Mouse (Mus musculus): Measurements from ENCODE around the gene Rpp25l. TPM values are rescaled to one million over a fixed set of nuclear protein-coding genes. Genes with fewer than 3 reads are reported as not detected.

The Rpp25l gene
- total and polyA plus RNA-seq, 3 experiments, result 52.0 to 63.5 TPM; not detected in 1

DNA sequence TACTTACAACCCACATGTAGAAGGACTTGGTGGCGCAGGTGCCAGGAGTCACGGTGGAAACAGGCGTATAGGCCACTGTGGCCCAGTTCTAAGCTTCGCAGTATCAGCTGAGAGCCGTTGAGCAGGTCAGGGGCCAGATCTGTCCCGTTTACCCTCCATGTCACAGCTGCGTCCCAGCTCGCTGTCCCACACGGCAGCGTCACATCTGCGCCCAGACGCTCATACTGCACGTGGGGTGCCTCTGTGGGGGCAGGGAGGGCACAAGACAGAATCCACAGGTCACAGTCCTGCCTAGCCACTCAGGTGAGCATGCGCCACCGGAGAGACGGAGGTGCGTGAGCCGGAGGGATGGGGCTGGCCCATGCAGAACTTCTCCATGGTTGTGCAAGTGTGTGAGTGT lies 42.5 kb downstream of the Rpp25l start:
- H3K4me3 ChIP-seq (ENCODE audit: control insufficient read depth in 1 of 2, insufficient read depth in 1 of 2, low read depth in 2 of 2, low read length in 2 of 2), result no peak overlapping the region

DNA sequence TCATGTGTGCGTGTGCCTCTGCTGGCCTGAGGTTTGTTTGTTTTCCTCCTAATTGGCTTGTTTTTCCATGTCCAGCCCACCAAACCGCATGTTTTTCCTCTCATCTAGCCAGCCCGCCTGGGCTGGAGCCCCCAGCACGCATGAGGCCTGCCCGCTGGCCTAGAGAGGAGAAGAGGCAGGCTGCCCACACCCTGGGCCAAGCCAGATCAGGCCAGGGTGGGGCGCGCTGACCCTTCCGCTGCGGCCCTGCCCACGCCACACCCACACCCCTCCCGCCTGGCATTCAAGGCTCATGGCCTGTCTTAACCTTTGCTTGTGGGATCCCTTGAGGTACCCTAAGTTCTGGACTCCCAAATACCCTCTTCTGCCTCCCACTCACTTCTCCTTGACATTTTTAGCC lies 46.7 kb downstream of the Rpp25l start:
- no peaks in the 10 kb centered on the region; a peak in 1 of 4 replicates for H3K27me3 ChIP-seq (ENCODE audit: control insufficient read depth in 1 of 2, insufficient read depth in 2 of 2, low read length in 2 of 2)
- H3K9ac ChIP-seq (ENCODE audit: control insufficient read depth, low read depth, low read length, poor library complexity, severe bottlenecking), result no peak overlapping the region
- no peaks in the 10 kb centered on the region for H3K9me3 ChIP-seq (replicated peaks; ENCODE audit: insufficient read depth, low read length)
- no peak for TF ChIP-seq ZC3H11A (IDR thresholded peaks at IDR 0.05; ENCODE audit: low read depth, low read length)
- TF ChIP-seq MYC (IDR thresholded peaks at IDR 0.05; ENCODE audit: low read depth, low read length), result no peak
- no peak for TF ChIP-seq CTCF (IDR thresholded peaks at IDR 0.05 in 2 of 3, conservative IDR thresholded peaks at IDR 0.05 in 1 of 3; ENCODE audit: control insufficient read depth in 1 of 3, insufficient read depth in 1 of 3, low read depth in 2 of 3, low read length in 3 of 3, poor library complexity in 1 of 3, severe bottlenecking in 1 of 3)
- H3K4me1 ChIP-seq (ENCODE audit: control insufficient read depth in 1 of 2, insufficient read depth in 2 of 2, low read length in 2 of 2), result no peaks in the 10 kb centered on the region
- DNase-seq (ENCODE audit: low read depth, low spot score), result no peak
- no peak overlapping the region for H3K4me3 ChIP-seq (ENCODE audit: control insufficient read depth in 1 of 2, insufficient read depth in 1 of 2, low read depth in 2 of 2, low read length in 2 of 2)
- H3K79me2 ChIP-seq (ENCODE audit: control insufficient read depth, insufficient read depth, low read length, poor library complexity), result no peaks in the 10 kb centered on the region
- no peak overlapping the region for H3K27ac ChIP-seq (ENCODE audit: control insufficient read depth, low read depth, low read length)
- no peaks in the 10 kb centered on the region for H3K36me3 ChIP-seq (ENCODE audit: control insufficient read depth in 1 of 2, insufficient read depth in 2 of 2, low read length in 2 of 2)

More for the DNA sequence above, 42.5 kb downstream of the Rpp25l start:
- Histone ChIP-seq H3K4me1 (ENCODE audit: control insufficient read depth in 1 of 2, insufficient read depth in 2 of 2, low read length in 2 of 2) (no peaks in the 10 kb centered on the region), H3K36me3 (ENCODE audit: control insufficient read depth in 1 of 2, insufficient read depth in 2 of 2, low read length in 2 of 2) (no peaks in the 10 kb centered on the region), H3K9ac (ENCODE audit: control insufficient read depth, low read depth, low read length, poor library complexity, severe bottlenecking) (no peak overlapping the region), H3K27ac (ENCODE audit: control insufficient read depth, low read depth, low read length) (no peak overlapping the region), H3K9me3 (replicated peaks; ENCODE audit: insufficient read depth, low read length) (no peaks in the 10 kb centered on the region), H3K79me2 (ENCODE audit: control insufficient read depth, insufficient read depth, low read length, poor library complexity) (no peaks in the 10 kb centered on the region), H3K27me3 (ENCODE audit: control insufficient read depth in 1 of 2, insufficient read depth in 2 of 2, low read length in 2 of 2) (no peaks in the 10 kb centered on the region; a peak in 1 of 4 replicates)
- DNase-seq (ENCODE audit: low read depth, low spot score), result no peak
- TF ChIP-seq ETS1 (IDR thresholded peaks at IDR 0.05; ENCODE audit: low read depth, low read length), result no peak
- no peak for TF ChIP-seq ZMIZ1 (IDR thresholded peaks at IDR 0.05; ENCODE audit: low read depth, low read length)
- TF ChIP-seq MAZ (IDR thresholded peaks at IDR 0.05; ENCODE audit: low read depth, low read length), result no peak
- no peak for TF ChIP-seq TBP (IDR thresholded peaks at IDR 0.05; ENCODE audit: low read depth, low read length)
- TF ChIP-seq ELF1 (IDR thresholded peaks at IDR 0.05; ENCODE audit: low read depth, low read length), result no peak
- no peak for TF ChIP-seq USF2 (IDR thresholded peaks at IDR 0.05; ENCODE audit: borderline replicate concordance in 1 of 2, insufficient read depth in 1 of 2, low read depth in 1 of 2, low read length in 2 of 2)
- no peak for TF ChIP-seq MAX (IDR thresholded peaks at IDR 0.05; ENCODE audit: low read length)
- no peak for TF ChIP-seq USF1 (IDR thresholded peaks at IDR 0.05; ENCODE audit: low read depth, low read length)
- no peak for TF ChIP-seq RAD21 (IDR thresholded peaks at IDR 0.05; ENCODE audit: low read depth, low read length)
- no peak for TF ChIP-seq JUND (IDR thresholded peaks at IDR 0.05; ENCODE audit: low read depth, low read length)
- TF ChIP-seq ZKSCAN1 (IDR thresholded peaks at IDR 0.05; ENCODE audit: low read depth, low read length), result no peak
- no peak for TF ChIP-seq SIN3A (IDR thresholded peaks at IDR 0.05; ENCODE audit: low read length)
- TF ChIP-seq CTCF (IDR thresholded peaks at IDR 0.05 in 2 of 3, conservative IDR thresholded peaks at IDR 0.05 in 1 of 3; ENCODE audit: control insufficient read depth in 1 of 3, insufficient read depth in 1 of 3, low read depth in 2 of 3, low read length in 3 of 3, poor library complexity in 1 of 3, severe bottlenecking in 1 of 3), result no peak
- TF ChIP-seq E2F4 (IDR thresholded peaks at IDR 0.05; ENCODE audit: borderline replicate concordance, low read depth, low read length), result no peak
- no peak for TF ChIP-seq UBTF (IDR thresholded peaks at IDR 0.05; ENCODE audit: borderline replicate concordance, insufficient read depth, low read depth, low read length)
- TF ChIP-seq TCF12 (IDR thresholded peaks at IDR 0.05; ENCODE audit: low read depth, low read length), result no peak
- TF ChIP-seq NRF1 (IDR thresholded peaks at IDR 0.05; ENCODE audit: insufficient read depth, low read depth, low read length, poor library complexity, severe bottlenecking), result no peak
- TF ChIP-seq POLR2A (IDR thresholded peaks at IDR 0.05; ENCODE audit: control insufficient read depth in 1 of 2, insufficient read depth in 1 of 2, low read depth in 1 of 2, low read length in 2 of 2, poor library complexity in 1 of 2), result no peak

All from MEL (cell line).